Mouse (Mus musculus) cortical plate, adult 2 months (tissue): ENCODE measurements around the gene Ptprm.

Experiments used
- CTCF ChIP-seq: fragments of 200-500 bp; IDR thresholded peaks from 2 replicates; pipeline ENCODE4 v1.5.1; 2011; ENCODE audit warnings: mild to moderate bottlenecking, control low read depth, low read length; ENCODE audit not compliant: insufficient read depth; ENCODE audit errors: extremely low read depth
- POLR2A ChIP-seq: fragments of 200-500 bp; IDR thresholded peaks from 2 replicates; pipeline ENCODE4 v1.6.1; 2011; ENCODE audit warnings: mild to moderate bottlenecking, low read length, control low read depth; ENCODE audit not compliant: insufficient read depth; ENCODE audit errors: extremely low read depth

- TF ChIP-seq POLR2A (no peak), CTCF (no peak)
Observed at GRCm38 (mm10) chr17:66912533-66912932, 441.7 kb downstream of the Ptprm start.
